Mouse (Mus musculus) adrenal gland, postnatal 36 days (tissue): Measurements from ENCODE around the gene Osbp. TPM values are rescaled to one million over a fixed set of nuclear protein-coding genes. Genes with fewer than 3 reads are reported as not detected.
"Not testable (repeated sequence)": the region's sequence is repeated elsewhere in the genome, so short reads cannot be mapped to it uniquely, and the experiment has no call there.

Experiments used
- DNase-seq, 2 experiments: peaks; one replicate each; pipeline ENCODE4 v3.0.0; 2021; ENCODE audit warnings: mixed read lengths in 1 of 2
- long read RNA-seq, 2 experiments: library from polyadenylated mRNA; stranded (forward); transcript quantifications; one replicate each; pipeline ENCODE4 v2.0.0; 2021; ENCODE audit warnings: borderline sequencing depth in 2 of 2
- total RNA-seq, 2 experiments: library from RNA; stranded (reverse); gene quantifications; 2 replicates each; pipeline ENCODE4 v1.2.3; 2021

Osbp gene
- 100 to 1,000 TPM in 1 of 2 experiments, 10 to 100 TPM in 1; 81.5 to 117 TPM for total RNA-seq
- long read RNA-seq, experiment 1, full-length matches to known transcripts: 15 of 27 reads
- long read RNA-seq, experiment 1, partial matches to known transcripts: 8 of 27 reads
- long read RNA-seq, experiment 1, other reads (novel, unspliced or antisense): 4 of 27 reads
- long read RNA-seq, experiment 2, full-length matches to known transcripts: 5 of 12 reads
- long read RNA-seq, experiment 2, partial matches to known transcripts: 7 of 12 reads
- long read RNA-seq, experiment 2, other reads (novel, unspliced or antisense): 0 of 12 reads

GRCm38 (mm10) chr19:11965023-11965942, at the start of gene Osbp:
Gene Osbp (plus strand): TSS chr19:11965941.
- peak; percentile 98 to 99 for DNase-seq

- no peak for DNase-seq
These were observed 43.7 kb upstream of the Osbp start for GRCm38 (mm10) chr19:11922068-11922467.

- DNase-seq: not testable (repeated sequence)
These were observed 43.2 kb upstream of the Osbp start for GRCm38 (mm10) chr19:11922515-11922914.

- no peak for DNase-seq
These were observed 39.4 kb upstream of the Osbp start for GRCm38 (mm10) chr19:11926380-11926779.

- no peak for DNase-seq
These were observed 37.6 kb upstream of the Osbp start for GRCm38 (mm10) chr19:11928025-11928748.

- DNase-seq: not testable (repeated sequence)
These were observed 19.3 kb upstream of the Osbp start for GRCm38 (mm10) chr19:11946460-11946859.

- DNase-seq: no peak
These were observed 15.9 kb upstream of the Osbp start for GRCm38 (mm10) chr19:11949878-11950277.

GRCm38 (mm10) chr19:11950747-11951146, 15.0 kb upstream of the Osbp start:
- DNase-seq: no peak

- DNase-seq: no peak
These were observed 11.5 kb upstream of the Osbp start for GRCm38 (mm10) chr19:11954206-11954605.

- no peak for DNase-seq
These were observed 9.1 kb upstream of the Osbp start for GRCm38 (mm10) chr19:11956636-11957035.

GRCm38 (mm10) chr19:11957396-11957795, 8.3 kb upstream of the Osbp start:
- DNase-seq: no peak

- DNase-seq: no peak
These were observed 7.9 kb upstream of the Osbp start for GRCm38 (mm10) chr19:11957846-11958245.

- no peak for DNase-seq
These were observed 1.5 kb upstream of the Osbp start for GRCm38 (mm10) chr19:11964266-11964665.

GRCm38 (mm10) chr19:11966201-11966636, 478 bp downstream of the Osbp start:
- DNase-seq: peak; percentile 38 to 45

- DNase-seq: no peak
These were observed 3.7 kb downstream of the Osbp start for GRCm38 (mm10) chr19:11969155-11970050.

- DNase-seq: peak; percentile 49 to 52
These were observed 7.9 kb downstream of the Osbp start for GRCm38 (mm10) chr19:11973511-11974222.

GRCm38 (mm10) chr19:11974223-11974540, 8.4 kb downstream of the Osbp start:
- DNase-seq: no peak

- no peak for DNase-seq
These were observed 9.9 kb downstream of the Osbp start for GRCm38 (mm10) chr19:11975683-11976082.

- DNase-seq: peak; percentile 26 to 55
These were observed 11.6 kb downstream of the Osbp start for GRCm38 (mm10) chr19:11977363-11977762.

- no peak for DNase-seq
These were observed 14.7 kb downstream of the Osbp start for GRCm38 (mm10) chr19:11980471-11980870.

GRCm38 (mm10) chr19:11984614-11985013, 18.9 kb downstream of the Osbp start:
- not testable (repeated sequence) for DNase-seq
